Mouse (Mus musculus): Measurements from ENCODE around the gene Rab31. TPM values are rescaled to one million over a fixed set of nuclear protein-coding genes. Genes with fewer than 3 reads are reported as not detected.

Gene Rab31
- polyA plus RNA-seq, 1 experiment from 2014 or later: 23.5 TPM

DNA sequence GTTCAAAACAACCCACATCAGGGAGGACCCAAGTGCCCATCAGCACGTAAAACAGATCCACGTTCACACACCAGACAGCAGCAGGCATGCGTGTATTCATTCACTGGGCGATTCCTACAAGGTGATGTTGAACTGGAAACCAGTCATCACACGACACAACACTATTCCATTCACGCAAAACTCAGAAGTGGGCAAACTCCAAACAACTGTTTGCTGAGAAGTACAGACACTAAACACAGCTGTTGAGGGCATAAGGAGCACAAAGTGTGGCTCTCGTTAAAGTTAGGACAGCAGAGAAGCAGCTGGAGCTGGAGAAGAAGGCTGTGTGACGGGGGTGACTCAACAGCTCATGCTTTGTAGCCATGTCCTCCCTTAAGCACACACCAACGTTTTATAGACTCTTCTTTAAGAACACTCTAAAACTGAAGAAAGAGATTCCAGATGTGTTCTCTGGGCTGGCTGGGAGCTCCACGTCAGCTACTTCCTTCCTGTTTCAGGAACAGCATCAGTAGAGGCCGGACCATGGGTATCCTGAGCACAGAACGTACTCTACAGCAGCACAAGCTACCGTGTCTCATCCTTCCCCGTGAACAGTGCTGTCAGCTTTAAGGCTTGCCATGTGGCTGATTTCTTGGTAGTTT is 92.6 kb downstream of the Rab31 start:
- Histone ChIP-seq H3K27ac (replicated peaks) (peak overlapping the region; percentile 9; the same call in 1 of the 2 replicates), H3K9ac (ENCODE audit: low read length) (no peak overlapping the region), H3K4me3 (ENCODE audit: low read depth, low read length) (no peak overlapping the region), H3K27me3 (ENCODE audit: control insufficient read depth, insufficient read depth, low read length) (no peaks in the 10 kb centered on the region), H3K4me2 (replicated peaks; ENCODE audit: low read depth) (no peak overlapping the region), H3K4me1 (replicated peaks; ENCODE audit: control insufficient read depth, insufficient read depth) (no peaks in the 10 kb centered on the region), H3K9me3 (ENCODE audit: control insufficient read depth, low read length) (no peaks in the 10 kb centered on the region), H3K36me3 (ENCODE audit: control insufficient read depth, insufficient read depth, low read length) (no peaks in the 10 kb centered on the region)
- no peak; the same call in 1 of the 2 replicates for ATAC-seq (ENCODE audit: low FRiP score, low TSS enrichment)
- no peak for DNase-seq (ENCODE audit: low spot score)
- no peak for TF ChIP-seq CTCF (IDR thresholded peaks at IDR 0.05; ENCODE audit: low read depth)
- TF ChIP-seq EP300 (optimal IDR thresholded peaks at IDR 0.05): no peak
- WGBS: 72% methylated on average over 14 of the region's 14 CpGs

DNA sequence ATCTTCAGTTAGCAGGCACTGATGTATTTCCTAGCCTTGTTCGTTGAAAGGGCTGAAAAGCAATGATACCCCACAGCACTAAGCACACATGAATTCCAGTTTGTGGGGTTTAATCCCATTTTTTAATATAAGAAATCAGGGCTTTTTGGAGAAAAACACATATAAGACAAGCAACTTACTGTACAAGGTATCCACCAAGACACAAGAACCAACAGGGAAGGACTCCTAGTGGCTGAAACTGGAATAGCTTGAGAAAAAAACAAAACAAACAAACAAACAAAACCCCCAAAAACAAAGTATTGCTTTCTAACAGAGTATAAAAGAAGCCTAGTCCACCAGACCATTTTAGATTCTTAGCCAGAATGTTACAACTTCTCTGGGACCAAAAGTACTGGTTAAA is 94.8 kb downstream of the Rab31 start:
- 84% methylated on average over 1 of the region's 1 CpGs for WGBS

DNA sequence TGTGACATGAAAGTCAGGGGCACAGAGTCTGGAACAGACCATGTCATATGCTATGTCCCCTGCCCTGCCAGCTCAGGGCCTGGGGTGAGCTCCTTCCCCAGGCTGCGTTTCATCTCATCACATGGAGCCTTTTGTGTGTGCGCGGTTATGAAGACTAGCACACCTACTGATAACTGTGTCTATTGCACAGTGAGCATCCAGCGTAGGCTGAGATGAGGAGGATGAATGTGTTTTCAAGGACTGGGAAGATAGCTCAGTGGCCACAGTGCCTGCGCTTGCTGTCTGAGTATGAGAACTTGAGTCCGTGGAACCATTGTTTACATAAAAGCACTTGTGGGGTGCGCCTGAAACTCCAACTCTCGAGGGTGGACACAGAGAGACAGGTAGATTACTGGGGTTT is 96.0 kb downstream of the Rab31 start:
- H3K4me3 ChIP-seq (ENCODE audit: low read depth, low read length): no peak overlapping the region
- TF ChIP-seq EP300 (optimal IDR thresholded peaks at IDR 0.05) (no peak), CTCF (IDR thresholded peaks at IDR 0.05; ENCODE audit: low read depth) (no peak)
- H3K4me1 ChIP-seq (replicated peaks; ENCODE audit: control insufficient read depth, insufficient read depth): no peaks in the 10 kb centered on the region
- no peak overlapping the region for H3K4me2 ChIP-seq (replicated peaks; ENCODE audit: low read depth)
- no peak overlapping the region for H3K27ac ChIP-seq (replicated peaks)
- H3K9ac ChIP-seq (ENCODE audit: low read length): no peak overlapping the region
- H3K36me3 ChIP-seq (ENCODE audit: control insufficient read depth, insufficient read depth, low read length): no peaks in the 10 kb centered on the region
- ATAC-seq (ENCODE audit: low FRiP score, low TSS enrichment) (no peak), DNase-seq (ENCODE audit: low spot score) (no peak)
- 82% methylated on average over 8 of the region's 8 CpGs for WGBS
- no peaks in the 10 kb centered on the region for H3K9me3 ChIP-seq (ENCODE audit: control insufficient read depth, low read length)
- no peaks in the 10 kb centered on the region for H3K27me3 ChIP-seq (ENCODE audit: control insufficient read depth, insufficient read depth, low read length)

More for the DNA sequence above, 94.8 kb downstream of the Rab31 start:
- no peak for DNase-seq (ENCODE audit: low spot score)
- Histone ChIP-seq H3K4me2 (replicated peaks; ENCODE audit: low read depth) (no peak overlapping the region), H3K9me3 (ENCODE audit: control insufficient read depth, low read length) (no peaks in the 10 kb centered on the region), H3K4me3 (ENCODE audit: low read depth, low read length) (no peak overlapping the region), H3K9ac (ENCODE audit: low read length) (no peak overlapping the region), H3K27me3 (ENCODE audit: control insufficient read depth, insufficient read depth, low read length) (no peaks in the 10 kb centered on the region), H3K4me1 (replicated peaks; ENCODE audit: control insufficient read depth, insufficient read depth) (no peaks in the 10 kb centered on the region), H3K27ac (replicated peaks) (no peak overlapping the region), H3K36me3 (ENCODE audit: control insufficient read depth, insufficient read depth, low read length) (no peaks in the 10 kb centered on the region)
- TF ChIP-seq EP300 (optimal IDR thresholded peaks at IDR 0.05) (no peak), CTCF (IDR thresholded peaks at IDR 0.05; ENCODE audit: low read depth) (peak; percentile 60)
- no peak for ATAC-seq (ENCODE audit: low FRiP score, low TSS enrichment)

DNA sequence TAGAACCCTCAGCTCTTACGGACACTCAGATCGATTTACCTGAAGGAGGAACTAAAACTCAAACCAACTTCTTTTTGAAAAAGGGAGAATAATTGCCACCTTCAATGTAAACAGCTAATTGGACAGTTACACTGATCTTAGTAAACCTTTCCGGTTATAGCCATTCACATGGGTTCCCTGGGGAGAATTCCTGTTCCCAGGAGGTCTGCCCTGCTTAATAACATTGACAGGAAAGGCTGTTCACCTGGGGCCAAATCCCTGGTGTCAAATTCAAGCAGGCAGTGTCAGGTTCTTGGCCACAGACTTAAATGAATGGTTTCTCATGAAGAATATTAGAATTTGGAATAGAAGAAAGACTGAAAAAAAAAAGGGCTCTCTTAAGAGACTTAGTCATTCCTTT is 96.6 kb downstream of the Rab31 start:
- WGBS: 82% methylated on average over 3 of the region's 3 CpGs
- DNase-seq (ENCODE audit: low spot score) (no peak), ATAC-seq (ENCODE audit: low FRiP score, low TSS enrichment) (no peak)
- Histone ChIP-seq H3K36me3 (ENCODE audit: control insufficient read depth, insufficient read depth, low read length) (no peaks in the 10 kb centered on the region), H3K9ac (ENCODE audit: low read length) (no peak overlapping the region), H3K4me2 (replicated peaks; ENCODE audit: low read depth) (no peak overlapping the region), H3K4me3 (ENCODE audit: low read depth, low read length) (no peak overlapping the region), H3K27ac (replicated peaks) (no peak overlapping the region), H3K27me3 (ENCODE audit: control insufficient read depth, insufficient read depth, low read length) (no peaks in the 10 kb centered on the region), H3K9me3 (ENCODE audit: control insufficient read depth, low read length) (no peaks in the 10 kb centered on the region), H3K4me1 (replicated peaks; ENCODE audit: control insufficient read depth, insufficient read depth) (no peaks in the 10 kb centered on the region)
- no peak for TF ChIP-seq EP300 (optimal IDR thresholded peaks at IDR 0.05)
- no peak for TF ChIP-seq CTCF (IDR thresholded peaks at IDR 0.05; ENCODE audit: low read depth)

DNA sequence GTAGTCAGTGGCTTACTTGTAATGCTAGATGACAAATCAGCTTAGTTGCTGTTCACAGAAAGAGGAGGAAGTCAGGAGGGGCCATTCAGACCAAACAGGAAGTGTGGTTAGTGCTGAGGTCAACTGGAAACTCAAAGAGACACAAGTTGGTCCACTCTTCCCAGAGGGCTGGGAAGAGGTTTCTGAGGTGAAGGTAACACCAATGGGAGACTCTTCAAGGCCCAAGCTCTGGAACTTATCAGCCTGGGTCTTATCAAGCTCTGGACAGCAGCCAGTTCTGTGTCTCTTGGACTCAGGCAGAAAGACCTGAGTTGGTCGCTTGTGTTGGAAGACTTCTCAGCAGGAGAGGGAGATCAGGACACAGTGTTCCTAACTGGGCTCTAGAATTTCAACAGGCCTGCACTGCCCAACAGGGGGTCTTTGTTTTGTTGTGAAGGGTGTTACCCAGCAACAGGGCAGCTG is 97.8 kb downstream of the Rab31 start:
- H3K4me2 ChIP-seq (replicated peaks; ENCODE audit: low read depth): no peak overlapping the region
- no peaks in the 10 kb centered on the region for H3K27me3 ChIP-seq (ENCODE audit: control insufficient read depth, insufficient read depth, low read length)
- DNase-seq (ENCODE audit: low spot score): peak; percentile 38
- 0 out of 2 replicates have a peak, but pooled peaks have one; percentile 40 for ATAC-seq (ENCODE audit: low FRiP score, low TSS enrichment)
- no peak overlapping the region for H3K9ac ChIP-seq (ENCODE audit: low read length)
- H3K36me3 ChIP-seq (ENCODE audit: control insufficient read depth, insufficient read depth, low read length): no peaks in the 10 kb centered on the region
- H3K4me1 ChIP-seq (replicated peaks; ENCODE audit: control insufficient read depth, insufficient read depth): no peaks in the 10 kb centered on the region
- 53% methylated on average over 1 of the region's 1 CpGs for WGBS
- no peaks in the 10 kb centered on the region for H3K9me3 ChIP-seq (ENCODE audit: control insufficient read depth, low read length)
- no peak overlapping the region for H3K4me3 ChIP-seq (ENCODE audit: low read depth, low read length)
- TF ChIP-seq EP300 (optimal IDR thresholded peaks at IDR 0.05) (no peak), CTCF (IDR thresholded peaks at IDR 0.05; ENCODE audit: low read depth) (no peak)
- H3K27ac ChIP-seq (replicated peaks): no peak overlapping the region

DNA sequence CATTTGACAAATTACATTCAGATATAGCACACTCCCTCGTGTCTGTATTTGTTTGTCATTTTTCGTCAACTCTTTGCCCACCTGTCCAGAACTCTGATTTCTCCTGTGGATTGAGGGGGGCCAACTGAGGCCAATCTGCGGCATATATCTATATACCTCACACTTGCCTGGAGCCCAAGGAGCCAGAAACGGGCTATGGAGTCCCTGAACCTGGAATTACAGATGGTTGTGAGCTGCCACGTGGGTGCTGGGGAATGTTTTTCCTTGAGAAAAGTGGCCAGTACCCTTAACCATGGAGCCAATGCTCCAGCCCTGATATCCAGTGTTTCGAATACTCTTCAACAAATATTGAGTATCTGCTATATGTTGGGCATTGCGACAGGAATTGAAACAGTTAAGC is 99.6 kb downstream of the Rab31 start:
- Histone ChIP-seq H3K36me3 (ENCODE audit: control insufficient read depth, insufficient read depth, low read length) (no peaks in the 10 kb centered on the region), H3K4me1 (replicated peaks; ENCODE audit: control insufficient read depth, insufficient read depth) (no peaks in the 10 kb centered on the region), H3K27ac (replicated peaks) (no peak overlapping the region), H3K4me2 (replicated peaks; ENCODE audit: low read depth) (no peak overlapping the region), H3K9me3 (ENCODE audit: control insufficient read depth, low read length) (no peaks in the 10 kb centered on the region), H3K4me3 (ENCODE audit: low read depth, low read length) (no peak overlapping the region), H3K27me3 (ENCODE audit: control insufficient read depth, insufficient read depth, low read length) (no peaks in the 10 kb centered on the region), H3K9ac (ENCODE audit: low read length) (no peak overlapping the region)
- no peak for ATAC-seq (ENCODE audit: low FRiP score, low TSS enrichment)
- TF ChIP-seq EP300 (optimal IDR thresholded peaks at IDR 0.05) (no peak), CTCF (IDR thresholded peaks at IDR 0.05; ENCODE audit: low read depth) (no peak)
- no peak for DNase-seq (ENCODE audit: low spot score)
- WGBS: 90% methylated on average over 7 of the region's 7 CpGs

Data from stomach, postnatal 0 days (tissue).